Mouse (Mus musculus) small intestine, adult 2 months (tissue): Measurements from ENCODE around the gene Eif3d.

ENCODE experiments used
- CTCF ChIP-seq: fragments of 200-500 bp; IDR thresholded peaks from 2 replicates; pipeline ENCODE4 v1.5.1; 2012; ENCODE audit warnings: low read depth, mild to moderate bottlenecking, control low read depth, inconsistent platforms, low read length, moderate library complexity, mixed read lengths; ENCODE audit not compliant: insufficient replicate concordance, insufficient read length; ENCODE audit errors: extremely low read depth
- POLR2A ChIP-seq: fragments of 200-500 bp; IDR thresholded peaks from 2 replicates; pipeline ENCODE4 v1.6.1; 2012; ENCODE audit warnings: low read depth, mild to moderate bottlenecking, control low read depth, inconsistent platforms, low read length, moderate library complexity

GRCm38 (mm10) chr15:77934968-77935367 lies 35.6 kb downstream of the Eif3d start:
- TF ChIP-seq POLR2A: no peak
- no peak for TF ChIP-seq CTCF
